ENCODE assay signal across 8 mouse cellular contexts in the genomic region with DNA sequence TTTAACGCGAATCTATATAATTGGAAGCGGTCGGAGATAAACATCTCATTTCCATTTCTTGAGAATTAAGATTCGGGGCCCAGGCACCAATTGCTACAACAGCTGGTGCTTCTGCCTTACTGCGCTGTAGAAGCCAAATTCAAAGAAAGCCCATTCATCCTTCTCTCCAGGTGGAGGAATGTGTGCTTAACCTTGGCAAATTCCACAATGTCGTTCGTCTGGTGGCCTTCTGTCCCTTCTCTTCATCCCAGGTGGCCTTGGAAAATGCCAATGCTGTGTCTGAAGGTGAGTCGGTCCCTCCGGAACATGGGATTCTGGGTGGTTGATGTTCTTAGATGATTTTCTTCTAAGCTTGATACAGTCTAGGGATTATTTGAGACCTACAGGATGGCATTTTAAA. TPM values are rescaled to one million over a fixed set of nuclear protein-coding genes. Genes with fewer than 3 reads are reported as not detected.
A peak's percentile ranks its signal among the peaks of the same experiment; 100 is the strongest.
DNase-seq lines count a peak whose midpoint lies in the region; ATAC-seq and TF ChIP-seq lines count a peak whose summit lies in the region.

No protein-coding gene starts in this region.

- under 1% methylated on average over 10 of the region's 10 CpGs for WGBS in embryonic facial prominence, embryonic 13.5 days
- 1% methylated on average over 10 of the region's 10 CpGs for WGBS in hindbrain, postnatal 0 days

- H3K9ac ChIP-seq in embryonic facial prominence, embryonic 13.5 days = peak overlapping the region; percentile 95
- peak overlapping the region; percentile 83 for H3K9ac ChIP-seq in hindbrain, postnatal 0 days (replicated peaks; ENCODE audit: low read length)

- H3ac ChIP-seq in myocyte (ENCODE audit: control insufficient read depth, insufficient read length) = peak overlapping the region; percentile 71

- H3K79me2 ChIP-seq in myocyte (ENCODE audit: control insufficient read depth, insufficient read depth) = peaks cover 37% of the 10 kb centered on the region

- peaks cover 29% of the 10 kb centered on the region for H3K4me1 ChIP-seq in embryonic facial prominence, embryonic 13.5 days
- peaks cover 5% of the 10 kb centered on the region for H3K4me1 ChIP-seq in hindbrain, postnatal 0 days (ENCODE audit: insufficient read depth, low read length)

- no peak for ATAC-seq in embryonic facial prominence, embryonic 13.5 days (ENCODE audit: insufficient number of reproducible peaks, insufficient read depth, low FRiP score, low TSS enrichment, low read depth)
- ATAC-seq in hindbrain, postnatal 0 days = no peak
- no peak for ATAC-seq in monocyte, adult 5-6 weeks (replicated peaks; ENCODE audit: insufficient number of reproducible peaks, low FRiP score, low TSS enrichment, poor library complexity, severe bottlenecking)

- H3K36me3 ChIP-seq in embryonic facial prominence, embryonic 13.5 days = peaks cover 43% of the 10 kb centered on the region
- peaks cover 30% of the 10 kb centered on the region for H3K36me3 ChIP-seq in hindbrain, postnatal 0 days (ENCODE audit: insufficient read depth, low read length)
- H3K36me3 ChIP-seq in myocyte (ENCODE audit: control insufficient read depth, insufficient read depth) = peaks cover 30% of the 10 kb centered on the region

- DNase-seq in layer of hippocampus, adult 2 months (ENCODE audit: low spot score in 2 of 2) = no peak
- DNase-seq in layer of hippocampus, postnatal 25 days (ENCODE audit: extremely low spot score in 1 of 2, low spot score in 1 of 2) = no peak
- DNase-seq in hindbrain, postnatal 0 days (ENCODE audit: low spot score) = no peak
- DNase-seq in layer of hippocampus, adult 9-10 months (ENCODE audit: low spot score) = no peak
- DNase-seq in adrenal gland, adult (ENCODE audit: inconsistent age in 2 of 2, low spot score in 1 of 2) = no peak

- peak overlapping the region; percentile 88 for H3K4me2 ChIP-seq in embryonic facial prominence, embryonic 13.5 days
- peak overlapping the region; percentile 87 for H3K4me2 ChIP-seq in hindbrain, postnatal 0 days (ENCODE audit: low read depth, low read length)
- H3K4me2 ChIP-seq in myocyte (ENCODE audit: low read depth) = peak overlapping the region; percentile 94

- no peaks in the 10 kb centered on the region for H3K9me3 ChIP-seq in embryonic facial prominence, embryonic 13.5 days
- H3K9me3 ChIP-seq in hindbrain, postnatal 0 days (ENCODE audit: low read length) = no peaks in the 10 kb centered on the region

- no peak for TF ChIP-seq CTCF in layer of hippocampus, adult 2 months (conservative IDR thresholded peaks at IDR 0.05)
- TF ChIP-seq CTCF in hindbrain, postnatal 0 days (IDR thresholded peaks at IDR 0.05; ENCODE audit: low read depth) = no peak

- peak overlapping the region; percentile 99 for H3K4me3 ChIP-seq in layer of hippocampus, adult 2 months
- H3K4me3 ChIP-seq in embryonic facial prominence, embryonic 13.5 days = peak overlapping the region; percentile 90
- H3K4me3 ChIP-seq in hindbrain, postnatal 0 days (ENCODE audit: low read length) = peak overlapping the region; percentile 70
- H3K4me3 ChIP-seq in myocyte = peak overlapping the region; percentile 98

- peak overlapping the region; percentile 93 for H3K27ac ChIP-seq in layer of hippocampus, adult 2 months
- peak overlapping the region; percentile 93 for H3K27ac ChIP-seq in embryonic facial prominence, embryonic 13.5 days
- H3K27ac ChIP-seq in hindbrain, postnatal 0 days = peak overlapping the region; percentile 96

- TF ChIP-seq POLR2A in myocyte (IDR thresholded peaks at IDR 0.05; ENCODE audit: insufficient read length, low read depth) = no peak

- no peaks in the 10 kb centered on the region for H3K27me3 ChIP-seq in embryonic facial prominence, embryonic 13.5 days
- no peaks in the 10 kb centered on the region for H3K27me3 ChIP-seq in hindbrain, postnatal 0 days (ENCODE audit: insufficient read depth, low read length)
- no peaks in the 10 kb centered on the region for H3K27me3 ChIP-seq in myocyte (ENCODE audit: control insufficient read depth, insufficient read depth, insufficient read length)

TF ChIP-seq in myocyte, 11 proteins besides CTCF, POLR2A, EP300 and RAD21:
- no peak for TF ChIP-seq USF1 (IDR thresholded peaks at IDR 0.05; ENCODE audit: low read depth)
- no peak for TF ChIP-seq SRF (IDR thresholded peaks at IDR 0.05; ENCODE audit: control insufficient read depth, insufficient read length, low read depth)
- TF ChIP-seq TCF12 (IDR thresholded peaks at IDR 0.05; ENCODE audit: insufficient read depth, poor library complexity, severe bottlenecking) = no peak
- TF ChIP-seq TCF3 (IDR thresholded peaks at IDR 0.05; ENCODE audit: insufficient read length, low read depth) = no peak

RNA-seq across cellular contexts. Expression of gene Nop56, which starts 0.6 kb away (rescaled TPM):
- 100 to 1,000 TPM; 146 to 167 TPM for total RNA-seq in layer of hippocampus, adult 2 months (2021)
- total RNA-seq in layer of hippocampus, postnatal 25 days (2021) = 100 to 1,000 TPM; 129 to 165 TPM
- polyA plus RNA-seq in embryonic facial prominence, embryonic 13.5 days (2015; fragmentation: Nextera tagmentation; extraction: Ambion mirVana) = 300 and 333 TPM in 2 replicates
- total RNA-seq in hindbrain, postnatal 0 days (2014; rRNA removed) = 109 and 118 TPM in 2 replicates
- 258 and 268 TPM in 2 replicates for polyA plus RNA-seq in hindbrain, postnatal 0 days (2015; fragmentation: Nextera tagmentation; extraction: Ambion mirVana)
- 105 TPM for polyA plus RNA-seq in myocyte (2012; fragmentation: generic; extraction: Trizol)
- 156 to 208 TPM (median 163 TPM) in 3 replicates for total RNA-seq in monocyte, adult 5-6 weeks (2017)

RNA-seq across cellular contexts. Expression of gene Idh3b, which starts 9.5 kb away (rescaled TPM):
- total RNA-seq in layer of hippocampus, adult 2 months (2021) = 100 to 1,000 TPM; 314 to 335 TPM
- total RNA-seq in layer of hippocampus, postnatal 25 days (2021) = 100 to 1,000 TPM; 320 to 329 TPM
- polyA plus RNA-seq in embryonic facial prominence, embryonic 13.5 days (2015; fragmentation: Nextera tagmentation; extraction: Ambion mirVana) = 151 and 158 TPM in 2 replicates
- 158 and 161 TPM in 2 replicates for total RNA-seq in hindbrain, postnatal 0 days (2014; rRNA removed)
- polyA plus RNA-seq in hindbrain, postnatal 0 days (2015; fragmentation: Nextera tagmentation; extraction: Ambion mirVana) = 215 TPM in 2 replicates
- polyA plus RNA-seq in myocyte (2012; fragmentation: generic; extraction: Trizol) = 137 TPM
- total RNA-seq in monocyte, adult 5-6 weeks (2017) = 103 to 169 TPM (median 112 TPM) in 3 replicates

RNA-seq across cellular contexts. Expression of gene Ebf4, which starts 20.1 kb away (rescaled TPM):
- total RNA-seq in layer of hippocampus, adult 2 months (2021) = 10 to 100 TPM; 11.3 to 11.8 TPM
- 10 to 100 TPM in 1 of 2 experiments, 1 to 10 TPM in 1; 9.3 to 13.6 TPM for total RNA-seq in layer of hippocampus, postnatal 25 days (2021)
- 3.9 and 4.8 TPM in 2 replicates for polyA plus RNA-seq in embryonic facial prominence, embryonic 13.5 days (2015; fragmentation: Nextera tagmentation; extraction: Ambion mirVana)
- total RNA-seq in hindbrain, postnatal 0 days (2014; rRNA removed) = 18.7 and 19.3 TPM in 2 replicates
- polyA plus RNA-seq in hindbrain, postnatal 0 days (2015; fragmentation: Nextera tagmentation; extraction: Ambion mirVana) = 5.4 TPM in 2 replicates
- polyA plus RNA-seq in myocyte (2012; fragmentation: generic; extraction: Trizol) = 0.10 TPM
- not detected in 3 replicates for total RNA-seq in monocyte, adult 5-6 weeks (2017)

Comparison
In these comparisons a context has a peak if more than half of its experiments do, and no peak if none do; other contexts are left out.
1. RNA of gene Ebf4, which starts 20.1 kb away (total RNA-seq): 18.7 to 19.3 TPM in hindbrain, postnatal 0 days, 9.3 to 13.6 TPM in layer of hippocampus, postnatal 25 days and 11.3 to 11.8 TPM in layer of hippocampus, adult 2 months; not detected in monocyte, adult 5-6 weeks; every median in the first group is over 10 times any median in the second.
2. Peak in every context shown above with its lines, with median percentiles within 50 percentile points of each other: H3K27ac ChIP-seq, H3K4me3 ChIP-seq and H3K4me2 ChIP-seq.